In the genomic region with DNA sequence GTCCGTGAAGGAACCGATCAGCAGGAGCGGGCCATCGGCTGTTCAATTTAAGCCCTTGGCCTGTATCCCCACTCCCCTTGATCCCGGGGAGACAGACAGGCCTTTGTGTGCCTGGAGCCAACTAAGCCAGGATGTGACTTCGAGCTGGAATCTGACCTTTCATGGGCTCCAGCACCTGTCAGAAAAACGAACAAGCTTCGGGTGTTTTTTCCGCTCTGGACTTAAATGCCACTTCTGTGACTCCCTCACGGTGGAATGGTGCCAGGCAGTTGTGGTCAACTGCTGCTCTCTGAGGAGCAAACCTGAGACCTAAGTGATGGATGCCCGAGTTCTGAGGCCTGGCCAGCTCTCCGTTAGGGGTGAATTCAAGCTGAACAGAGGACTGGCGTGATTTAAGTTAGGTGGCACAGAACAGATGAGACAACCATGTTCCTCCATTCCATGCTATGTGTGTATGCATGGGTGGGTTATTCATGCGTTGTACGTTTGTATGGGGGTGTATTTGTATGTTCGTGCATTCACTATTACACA, we compare ENCODE assay signal across 7 mouse cellular contexts.
DNase-seq lines count a peak whose midpoint lies in the region; ATAC-seq and TF ChIP-seq lines count a peak whose summit lies in the region.

No protein-coding gene starts in this region.

- H3K4me1 ChIP-seq in midbrain, embryonic 11.5 days (ENCODE audit: control insufficient read depth, insufficient read depth, low read length) = no peaks in the 10 kb centered on the region
- peaks cover 9% of the 10 kb centered on the region for H3K4me1 ChIP-seq in midbrain, embryonic 10.5 days
- H3K4me1 ChIP-seq in hindbrain, embryonic 13.5 days (replicated peaks) = peaks cover 28% of the 10 kb centered on the region
- 0 out of 2 replicates have a peak, but pooled peaks cover 12% of the 10 kb centered on the region for H3K4me1 ChIP-seq in neural tube, embryonic 14.5 days (ENCODE audit: control insufficient read depth, insufficient read depth, low read length)

- no peak overlapping the region for H3K4me3 ChIP-seq in midbrain, embryonic 11.5 days (ENCODE audit: low read depth, low read length)
- no peak overlapping the region for H3K4me3 ChIP-seq in midbrain, embryonic 10.5 days
- H3K4me3 ChIP-seq in hindbrain, embryonic 13.5 days = no peak overlapping the region
- H3K4me3 ChIP-seq in neural tube, embryonic 14.5 days (ENCODE audit: low read depth, low read length) = no peak overlapping the region

- WGBS in midbrain, embryonic 11.5 days = 55% methylated on average over 16 of the region's 16 CpGs
- WGBS in midbrain, embryonic 10.5 days = 68% methylated on average over 16 of the region's 16 CpGs
- WGBS in hindbrain, embryonic 13.5 days = 41% methylated on average over 16 of the region's 16 CpGs
- 41% methylated on average over 16 of the region's 16 CpGs for WGBS in neural tube, embryonic 14.5 days

- no peak overlapping the region for H3K4me2 ChIP-seq in midbrain, embryonic 11.5 days
- H3K4me2 ChIP-seq in hindbrain, embryonic 13.5 days = no peak overlapping the region
- H3K4me2 ChIP-seq in neural tube, embryonic 14.5 days (ENCODE audit: low read depth, low read length) = no peak overlapping the region

- H3K36me3 ChIP-seq in midbrain, embryonic 11.5 days (ENCODE audit: control insufficient read depth, insufficient read depth, low read length) = no peaks in the 10 kb centered on the region
- H3K36me3 ChIP-seq in midbrain, embryonic 10.5 days = no peaks in the 10 kb centered on the region
- H3K36me3 ChIP-seq in hindbrain, embryonic 13.5 days = no peaks in the 10 kb centered on the region
- no peaks in the 10 kb centered on the region for H3K36me3 ChIP-seq in neural tube, embryonic 14.5 days (ENCODE audit: control insufficient read depth, insufficient read depth, low read length)

- H3K9ac ChIP-seq in midbrain, embryonic 11.5 days (ENCODE audit: low read length) = no peak overlapping the region
- H3K9ac ChIP-seq in hindbrain, embryonic 13.5 days = no peak overlapping the region
- H3K9ac ChIP-seq in neural tube, embryonic 14.5 days (replicated peaks; ENCODE audit: low read depth, low read length) = no peak overlapping the region

- TF ChIP-seq POLR2A in brain, embryonic 14.5 days (IDR thresholded peaks at IDR 0.05; ENCODE audit: borderline replicate concordance, extremely low read depth, insufficient read depth, insufficient read length, poor library complexity, severe bottlenecking) = no peak

- H3K27me3 ChIP-seq in midbrain, embryonic 11.5 days (ENCODE audit: control insufficient read depth, insufficient read depth, low read length) = no peaks in the 10 kb centered on the region
- H3K27me3 ChIP-seq in midbrain, embryonic 10.5 days (ENCODE audit: low read depth, poor library complexity, severe bottlenecking) = no peaks in the 10 kb centered on the region
- H3K27me3 ChIP-seq in hindbrain, embryonic 13.5 days = no peaks in the 10 kb centered on the region
- no peaks in the 10 kb centered on the region for H3K27me3 ChIP-seq in neural tube, embryonic 14.5 days (ENCODE audit: control insufficient read depth, insufficient read depth, low read length)

- no peak for ATAC-seq in midbrain, embryonic 11.5 days (ENCODE audit: low FRiP score)
- peak; percentile 68 for ATAC-seq in hindbrain, embryonic 13.5 days (ENCODE audit: low FRiP score)
- ATAC-seq in neural tube, embryonic 14.5 days (ENCODE audit: low read depth) = peak; percentile 71
- no peak for ATAC-seq in erythroblast, adult 5-6 weeks (replicated peaks; ENCODE audit: low FRiP score, poor library complexity, severe bottlenecking)

- no peak for TF ChIP-seq CTCF in brain, embryonic 14.5 days (IDR thresholded peaks at IDR 0.05; ENCODE audit: borderline replicate concordance, extremely low read depth, insufficient read depth, insufficient read length)

- no peaks in the 10 kb centered on the region for H3K9me3 ChIP-seq in midbrain, embryonic 11.5 days (ENCODE audit: control insufficient read depth, low read length)
- no peaks in the 10 kb centered on the region for H3K9me3 ChIP-seq in midbrain, embryonic 10.5 days (replicated peaks)
- H3K9me3 ChIP-seq in hindbrain, embryonic 13.5 days = no peaks in the 10 kb centered on the region
- no peaks in the 10 kb centered on the region for H3K9me3 ChIP-seq in neural tube, embryonic 14.5 days (ENCODE audit: control insufficient read depth, low read length)

- no peak overlapping the region for H3K27ac ChIP-seq in midbrain, embryonic 11.5 days (ENCODE audit: low read depth, low read length)
- H3K27ac ChIP-seq in midbrain, embryonic 10.5 days (replicated peaks) = no peak overlapping the region
- 0 out of 2 replicates have a peak overlapping the region, but pooled peaks have one; percentile 42 for H3K27ac ChIP-seq in hindbrain, embryonic 13.5 days
- peak overlapping the region; percentile 24; the same call in 1 of the 2 replicates for H3K27ac ChIP-seq in neural tube, embryonic 14.5 days (ENCODE audit: low read depth, low read length)

- peak; percentile 84 for DNase-seq in midbrain, embryonic 11.5 days (ENCODE audit: low spot score, missing footprints)
- no peak for DNase-seq in midbrain, embryonic 10.5 days (ENCODE audit: low spot score)
- DNase-seq in brain, embryonic 14.5 days (ENCODE audit: low read depth) = peak; percentile 68
- DNase-seq in liver = no peak

Comparison
In these comparisons a context has a peak if more than half of its experiments do, and no peak if none do; other contexts are left out.
1. DNase-seq: peak in midbrain, embryonic 11.5 days (single experiment) and brain, embryonic 14.5 days (single experiment); none in midbrain, embryonic 10.5 days (single experiment) and liver (single experiment).
2. ATAC-seq: peak in hindbrain, embryonic 13.5 days (single experiment) and neural tube, embryonic 14.5 days (single experiment); none in midbrain, embryonic 11.5 days (single experiment) and erythroblast, adult 5-6 weeks (single experiment).
3. H3K27ac ChIP-seq: peak in hindbrain, embryonic 13.5 days (single experiment) and neural tube, embryonic 14.5 days (single experiment); none in midbrain, embryonic 11.5 days (single experiment) and midbrain, embryonic 10.5 days (single experiment).